Mouse (Mus musculus): ENCODE measurements around the gene Cog2.
A peak's percentile ranks its signal among the peaks of the same experiment; 100 is the strongest.

Cog2 gene

GRCm38 (mm10) chr8:124516525-124516924 lies 4.0 kb upstream of the Cog2 start:
- no peak for DNase-seq (ENCODE audit: low spot score)

DNA sequence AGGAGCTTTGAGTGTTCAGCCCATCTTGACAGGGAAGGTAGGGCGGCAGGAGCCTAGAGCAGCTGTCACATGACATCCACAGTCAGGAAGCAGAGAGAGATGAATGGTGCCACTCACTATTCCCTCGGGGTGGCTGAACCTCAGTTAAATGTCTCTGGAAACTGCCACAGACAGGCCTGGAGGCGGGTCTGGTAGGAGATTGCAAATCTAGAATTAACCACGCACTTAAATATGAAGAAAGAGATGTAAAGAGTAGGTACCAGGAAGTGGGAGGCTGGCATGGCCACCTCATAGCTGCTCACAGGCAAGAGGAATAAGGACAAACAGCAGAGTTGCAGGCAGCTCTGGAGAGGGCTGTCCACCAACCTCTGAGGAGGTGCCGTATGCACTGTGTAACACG lies 3.4 kb upstream of the Cog2 start:
- DNase-seq (ENCODE audit: low spot score), result no peak

DNA sequence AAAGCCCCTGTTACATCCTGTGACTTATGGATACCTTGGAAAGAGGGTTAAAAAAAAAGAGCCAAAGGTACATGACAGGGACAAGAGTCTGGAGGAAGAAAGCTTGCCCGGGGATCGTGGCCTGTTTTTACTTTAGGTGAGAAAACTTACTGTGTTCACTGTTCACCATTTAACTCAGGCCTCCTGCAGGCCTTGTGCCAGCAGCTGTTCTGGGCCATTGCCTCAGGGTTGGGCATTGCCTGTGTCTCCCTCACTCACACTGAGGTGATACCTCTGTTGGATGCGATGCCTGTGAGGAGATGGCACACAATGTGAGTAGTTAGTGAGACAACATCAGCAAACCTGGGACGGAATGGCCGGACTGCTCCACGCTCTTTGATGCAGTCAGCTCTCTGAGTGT lies 1.4 kb downstream of the Cog2 start:
- DNase-seq (ENCODE audit: low spot score), result no peak

GRCm38 (mm10) chr8:124526261-124526660 lies 5.7 kb downstream of the Cog2 start:
- DNase-seq (ENCODE audit: low spot score), result no peak

DNA sequence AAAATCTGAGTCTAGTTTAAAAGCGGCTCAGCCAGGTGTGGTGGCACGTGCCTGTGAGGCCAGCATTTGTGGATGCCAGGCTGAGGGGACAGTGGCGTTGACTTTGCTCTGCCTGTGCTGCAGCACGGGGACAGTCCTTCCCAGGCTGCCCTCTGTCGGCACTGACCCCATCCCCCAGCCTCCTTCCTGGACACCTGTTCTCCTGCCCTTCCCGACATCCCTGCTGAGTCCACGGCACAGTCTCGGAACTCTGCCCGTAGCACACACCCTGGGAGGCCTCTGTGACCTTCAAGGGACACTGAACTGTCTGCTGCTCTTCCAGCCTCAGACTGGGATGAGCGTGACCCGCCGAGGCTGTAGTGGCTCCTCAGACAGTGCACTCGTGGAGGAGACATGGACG lies 9.5 kb downstream of the Cog2 start:
- no peak for DNase-seq (ENCODE audit: low spot score)

GRCm38 (mm10) chr8:124530556-124530955 lies 10.0 kb downstream of the Cog2 start:
- DNase-seq (ENCODE audit: low spot score), result no peak

DNA sequence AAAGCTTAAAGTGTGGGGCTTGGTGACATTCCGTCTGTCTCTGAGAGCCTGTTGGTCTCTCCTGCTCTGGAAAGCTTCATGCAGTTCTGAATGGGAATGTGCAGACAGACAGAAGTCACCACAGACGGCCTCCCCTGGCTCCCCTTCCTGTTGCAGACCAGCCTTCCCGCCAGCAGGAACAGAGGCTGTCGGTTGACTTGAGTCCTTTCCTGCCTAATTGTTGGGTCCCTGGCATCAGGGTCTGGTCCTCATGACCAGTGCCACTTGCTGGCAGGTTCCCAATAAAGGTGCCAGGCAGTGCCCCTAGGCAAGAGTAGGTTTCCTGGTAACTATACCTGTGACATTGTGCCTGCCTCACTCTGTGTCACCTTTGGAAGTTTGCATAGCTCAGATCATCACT lies 10.4 kb downstream of the Cog2 start:
- no peak for DNase-seq (ENCODE audit: low spot score)

DNA sequence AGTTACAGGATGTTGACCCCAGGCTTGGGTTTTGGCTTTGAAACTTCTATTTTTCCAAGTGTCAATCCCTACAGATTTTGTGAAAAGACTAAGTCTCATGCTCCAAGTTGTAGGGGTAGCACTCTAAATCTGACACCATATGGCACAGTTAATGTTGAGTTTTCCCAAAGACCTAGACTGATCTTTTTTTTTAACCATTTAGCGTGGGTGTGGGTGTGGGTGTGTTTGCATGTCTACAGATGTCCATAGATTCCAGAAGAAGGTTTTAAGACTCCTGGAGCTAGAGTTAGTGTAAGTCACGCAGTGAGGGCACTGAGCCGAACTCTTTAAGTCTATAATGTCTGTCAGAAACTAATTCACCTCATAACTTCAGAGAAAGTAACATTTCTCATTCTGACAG lies 12.1 kb downstream of the Cog2 start:
- no peak for DNase-seq (ENCODE audit: low spot score)

GRCm38 (mm10) chr8:124535451-124535850 lies 14.9 kb downstream of the Cog2 start:
- DNase-seq (ENCODE audit: low spot score), result no peak

DNA sequence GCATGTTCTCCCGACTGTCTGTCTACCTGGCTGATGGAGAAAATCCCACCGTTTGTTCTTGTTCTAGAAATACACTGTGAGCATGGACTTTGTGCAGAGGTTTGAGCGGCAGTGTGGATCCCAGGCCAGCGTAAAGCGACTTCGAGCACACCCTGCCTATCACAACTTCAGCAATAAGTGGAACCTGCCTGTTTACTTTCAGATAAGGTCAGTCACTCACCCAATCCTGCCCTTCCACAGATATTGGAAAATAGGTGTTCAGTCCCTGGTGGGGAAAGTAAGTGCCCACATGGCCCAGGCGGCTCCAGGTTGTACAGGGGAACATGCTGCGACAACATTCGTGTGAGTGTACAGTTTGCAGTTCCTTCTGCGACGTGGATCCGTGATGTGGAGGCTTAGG lies 20.3 kb downstream of the Cog2 start:
- DNase-seq (ENCODE audit: low spot score), result no peak

DNA sequence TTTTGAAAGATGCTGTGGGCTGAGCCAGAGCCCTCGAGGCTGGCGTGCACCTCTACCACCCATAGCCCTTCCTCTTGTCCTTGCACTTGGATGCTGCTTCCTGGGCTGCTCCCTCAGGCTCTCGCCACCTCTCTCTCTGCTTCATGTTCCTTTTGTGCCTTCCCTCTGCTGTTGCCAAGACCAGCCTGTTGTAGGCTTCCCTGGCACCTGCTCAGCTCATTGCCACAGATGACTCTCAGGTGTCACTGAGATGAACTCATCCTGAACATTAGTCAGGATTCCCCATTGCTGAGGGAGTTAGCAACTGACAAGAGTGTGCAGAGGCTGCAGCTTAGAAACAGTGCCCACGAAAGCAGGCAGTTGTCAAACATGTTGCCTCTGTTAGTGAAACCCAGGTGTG lies 21.4 kb downstream of the Cog2 start:
- no peak for DNase-seq (ENCODE audit: low spot score)

GRCm38 (mm10) chr8:124543272-124543671 lies 22.7 kb downstream of the Cog2 start:
- no peak for DNase-seq (ENCODE audit: low spot score)

DNA sequence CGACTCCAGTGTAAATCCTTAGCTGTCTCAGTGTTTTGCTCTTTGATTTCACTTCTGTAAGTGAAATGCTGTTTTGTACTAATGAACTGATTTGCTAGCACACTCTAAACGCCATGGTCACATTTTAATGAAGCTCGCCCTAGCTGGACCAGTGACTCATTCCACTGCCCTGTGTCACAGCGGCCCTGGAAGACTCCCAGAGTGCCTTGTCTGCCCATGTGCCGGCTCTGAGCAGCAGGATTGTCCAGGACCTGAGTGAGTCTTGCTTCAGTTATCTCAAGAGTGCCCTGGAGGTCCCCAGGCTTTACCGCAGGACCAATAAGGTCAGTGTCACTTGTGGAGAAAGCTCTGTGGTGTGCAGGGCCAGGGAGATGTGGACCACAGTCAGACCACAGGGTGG lies 25.8 kb downstream of the Cog2 start:
- no peak for DNase-seq (ENCODE audit: low spot score)

GRCm38 (mm10) chr8:124546815-124547214 lies 26.2 kb downstream of the Cog2 start:
- no peak for DNase-seq (ENCODE audit: low spot score)

DNA sequence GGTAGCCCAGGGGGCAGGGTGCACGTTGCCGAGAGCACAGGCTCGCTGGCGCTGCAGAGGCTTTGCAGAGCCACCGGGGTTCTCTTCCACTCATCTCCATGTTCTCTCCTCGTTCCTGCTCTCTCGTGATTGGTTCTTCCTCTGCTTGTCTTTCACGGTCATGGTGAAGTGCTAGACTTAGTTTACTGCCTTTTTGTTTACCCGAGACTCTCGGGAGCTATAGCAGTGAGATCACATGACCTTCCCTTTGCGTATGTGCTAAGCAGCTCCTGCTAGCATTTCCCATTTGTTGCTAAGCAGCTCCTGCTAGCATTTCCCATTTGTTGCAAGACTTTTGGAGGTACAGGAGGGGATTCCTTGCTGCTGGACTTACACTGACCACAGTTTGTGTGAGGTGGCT lies 26.7 kb downstream of the Cog2 start:
- no peak for DNase-seq (ENCODE audit: low spot score)

DNA sequence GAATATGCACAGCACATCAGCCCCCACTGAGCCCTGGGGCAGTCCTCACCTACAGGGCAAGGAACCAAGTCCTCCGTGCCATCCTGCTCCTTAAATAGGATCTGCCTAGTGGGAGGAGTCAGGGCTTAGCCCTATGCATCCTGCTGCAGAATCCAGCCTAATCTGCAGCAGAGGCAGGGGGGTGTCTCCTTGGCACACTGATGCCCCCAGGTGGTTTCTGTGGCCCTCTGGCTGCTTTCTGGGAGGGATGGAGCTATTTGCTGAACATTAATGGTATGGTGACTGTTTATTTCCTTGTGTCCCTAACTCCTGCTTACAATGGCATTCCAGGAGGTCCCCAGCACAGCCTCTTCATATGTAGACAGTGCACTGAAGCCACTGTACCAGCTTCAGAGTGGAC lies 27.6 kb downstream of the Cog2 start:
- DNase-seq (ENCODE audit: low spot score), result no peak

GRCm38 (mm10) chr8:124551011-124551661 lies 30.6 kb downstream of the Cog2 start:
- no peak for DNase-seq (ENCODE audit: low spot score)

DNA sequence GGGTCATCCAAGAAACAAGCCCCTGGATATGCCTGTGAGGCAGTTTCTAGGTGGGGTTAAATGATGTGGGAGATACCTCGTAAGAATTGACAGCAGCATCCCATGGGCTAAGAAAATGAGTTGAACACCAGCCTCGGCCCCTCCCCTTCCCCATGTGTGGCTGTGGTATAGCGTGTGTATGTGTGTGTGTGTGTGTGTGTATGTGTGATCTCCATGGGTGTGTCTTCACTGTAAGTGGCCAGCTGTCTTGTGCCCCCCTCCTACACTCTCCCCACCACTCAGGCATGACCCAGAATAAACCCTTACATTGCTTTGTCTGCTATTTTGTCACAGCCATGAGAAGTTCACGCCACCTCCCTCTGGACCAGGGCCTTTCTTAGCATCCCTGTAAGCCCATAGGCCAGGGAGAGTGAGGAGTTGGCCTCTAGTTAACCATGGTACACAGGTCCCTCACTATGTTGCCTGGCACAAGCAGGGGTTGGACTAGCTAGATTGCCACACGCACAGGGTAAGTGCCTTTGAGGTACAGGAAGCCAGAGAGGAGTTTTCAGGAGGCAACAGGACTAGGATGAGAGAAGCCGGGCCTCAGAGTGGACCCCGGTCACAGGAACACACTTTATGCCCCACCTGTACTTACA lies 34.7 kb downstream of the Cog2 start:
- DNase-seq (ENCODE audit: low spot score), result no peak

DNA sequence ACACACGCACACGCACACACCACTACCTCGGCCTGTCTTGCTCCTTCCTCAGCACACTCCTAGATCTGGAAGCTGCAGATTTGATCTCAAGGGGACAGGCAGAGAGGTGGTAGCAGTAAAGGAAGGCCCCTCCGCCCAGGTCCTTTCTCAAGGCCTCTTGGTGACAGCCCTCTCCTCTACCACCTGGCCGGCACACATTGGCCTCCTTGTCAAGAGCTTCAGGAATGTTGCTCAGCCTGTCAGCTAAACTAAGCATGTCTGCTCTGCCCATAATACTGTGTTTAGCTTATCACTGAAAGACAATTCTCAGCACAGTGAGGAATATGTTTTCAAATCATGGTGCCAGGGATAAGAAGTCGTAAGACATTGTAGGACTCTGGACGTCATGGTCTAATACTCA lies 35.6 kb downstream of the Cog2 start:
- no peak for DNase-seq (ENCODE audit: low spot score)

GRCm38 (mm10) chr8:124556658-124557057 lies 36.1 kb downstream of the Cog2 start:
- peak; percentile 58 for DNase-seq (ENCODE audit: low spot score)

- DNase-seq (ENCODE audit: low spot score), result no peak
These were observed 36.9 kb downstream of the Cog2 start for GRCm38 (mm10) chr8:124557476-124557875.

- no peak for DNase-seq (ENCODE audit: low spot score)
These were observed 46.6 kb downstream of the Cog2 start for GRCm38 (mm10) chr8:124567126-124567525.

DNA sequence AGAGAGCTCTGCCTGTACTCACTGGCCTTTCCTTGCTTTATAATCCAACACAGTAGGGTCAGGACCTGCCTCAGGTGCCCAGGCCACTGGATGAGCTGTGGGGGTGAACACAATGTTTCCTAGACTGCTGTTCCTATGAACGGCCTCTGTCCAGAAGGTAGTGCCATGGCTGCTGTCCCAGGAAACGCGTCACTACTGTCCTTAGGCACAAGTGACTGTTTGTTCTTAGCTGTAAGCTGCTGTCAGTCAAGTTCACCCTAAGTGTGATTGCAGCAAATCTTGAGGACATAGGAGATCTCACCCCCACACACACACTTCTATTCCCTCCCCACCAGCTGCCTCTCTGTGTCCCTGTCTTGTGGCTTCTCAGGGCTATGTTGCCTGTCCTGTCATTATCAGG lies 47.0 kb downstream of the Cog2 start:
- DNase-seq (ENCODE audit: low spot score), result no peak

GRCm38 (mm10) chr8:124569100-124569499 lies 48.5 kb downstream of the Cog2 start:
- DNase-seq (ENCODE audit: low spot score), result no peak
